Mouse (Mus musculus) MEL (cell line): ENCODE results near the gene Brinp3. TPM values are rescaled to one million over a fixed set of nuclear protein-coding genes. Genes with fewer than 3 reads are reported as not detected.

Source experiments
- DNase-seq: peaks from one replicate; pipeline ENCODE4 v3.0.0; 2011; ENCODE audit warnings: low read depth, low spot score
- H3K27ac ChIP-seq: 2 replicates; pipeline ENCODE4 v1.5.1; 2012; ENCODE audit warnings: low read depth, mild to moderate bottlenecking, control low read depth, low read length, moderate library complexity; ENCODE audit not compliant: control insufficient read depth
- H3K27me3 ChIP-seq, 2 experiments: fragments of 150-350 bp in 1 of 2; sonication (generic) in 1 of 2; 2 replicates each; pipeline ENCODE4 v1.6.1; 2012; ENCODE audit warnings: low read length in 2 of 2, mild to moderate bottlenecking in 2 of 2, improper control_type of control experiment in 1 of 2, moderate library complexity in 1 of 2; ENCODE audit not compliant: insufficient read depth in 2 of 2, control insufficient read depth in 1 of 2
- H3K36me3 ChIP-seq, 2 experiments: 2 replicates each; pipeline ENCODE4 v1.6.1; 2012 to 2014; ENCODE audit warnings: low read length in 2 of 2, improper control_type of control experiment in 1 of 2, inconsistent platforms in 1 of 2, mild to moderate bottlenecking in 1 of 2; ENCODE audit not compliant: insufficient read depth in 2 of 2, control insufficient read depth in 1 of 2
- H3K4me1 ChIP-seq, 2 experiments: fragments of 150-350 bp in 1 of 2; sonication (generic) in 1 of 2; 2 replicates each; pipeline ENCODE4 v1.6.1; 2012; ENCODE audit warnings: low read length in 2 of 2, improper control_type of control experiment in 1 of 2, mild to moderate bottlenecking in 1 of 2; ENCODE audit not compliant: insufficient read depth in 2 of 2, control insufficient read depth in 1 of 2
- H3K4me3 ChIP-seq, 2 experiments: fragments of 150-350 bp in 1 of 2; sonication (generic) in 1 of 2; 2 replicates each; pipeline ENCODE4 v1.5.1; 2012; ENCODE audit warnings: low read depth in 2 of 2, low read length in 2 of 2, mild to moderate bottlenecking in 2 of 2, moderate library complexity in 2 of 2, control low read depth in 1 of 2, improper control_type of control experiment in 1 of 2; ENCODE audit not compliant: control insufficient read depth in 1 of 2, insufficient read depth in 1 of 2
- H3K79me2 ChIP-seq: 2 replicates; pipeline ENCODE4 v1.6.1; 2012; ENCODE audit warnings: mild to moderate bottlenecking, low read length, moderate library complexity; ENCODE audit not compliant: control insufficient read depth, poor library complexity, insufficient read depth
- H3K9ac ChIP-seq: 2 replicates; pipeline ENCODE4 v1.6.1; 2012; ENCODE audit warnings: low read depth, mild to moderate bottlenecking, control low read depth, low read length, moderate library complexity; ENCODE audit not compliant: control insufficient read depth, poor library complexity, severe bottlenecking
- H3K9me3 ChIP-seq: fragments of 150-350 bp; sonication (generic); replicated peaks from 2 replicates; pipeline ENCODE4 v1.6.1; 2012; ENCODE audit warnings: mild to moderate bottlenecking, low read length, improper control_type of control experiment, moderate library complexity; ENCODE audit not compliant: insufficient read depth
- BHLHE40 ChIP-seq: IDR thresholded peaks from 2 replicates; pipeline ENCODE4 v1.6.1; 2012; ENCODE audit warnings: low read depth, mild to moderate bottlenecking, inconsistent platforms, low read length, improper control_type of control experiment, borderline replicate concordance
- CHD1 ChIP-seq: IDR thresholded peaks from 2 replicates; pipeline ENCODE4 v1.6.1; 2012; ENCODE audit warnings: low read depth, mild to moderate bottlenecking, inconsistent platforms, low read length, improper control_type of control experiment
- CHD2 ChIP-seq: IDR thresholded peaks from 2 replicates; pipeline ENCODE4 v1.6.1; 2011; ENCODE audit warnings: low read length, improper control_type of control experiment
- CTCF ChIP-seq, 3 experiments: IDR thresholded peaks in 2 of 3; conservative IDR thresholded peaks in 1 of 3; 2 replicates each; pipeline ENCODE4 v1.5.1; 2011 to 2012; ENCODE audit warnings: low read length in 3 of 3, low read depth in 2 of 3, mild to moderate bottlenecking in 2 of 3, improper control_type of control experiment in 1 of 3, inconsistent platforms in 1 of 3, mixed read lengths in 1 of 3, moderate library complexity in 1 of 3; ENCODE audit not compliant: control insufficient read depth in 1 of 3, insufficient read depth in 1 of 3, poor library complexity in 1 of 3, severe bottlenecking in 1 of 3
- EP300 ChIP-seq, 2 experiments: IDR thresholded peaks; 2 replicates each; pipeline ENCODE4 v1.6.1; 2011; ENCODE audit warnings: improper control_type of control experiment in 2 of 2, low read length in 2 of 2, low read depth in 1 of 2, mild to moderate bottlenecking in 1 of 2
- ETS1 ChIP-seq: IDR thresholded peaks from 2 replicates; pipeline ENCODE4 v1.6.1; 2012; ENCODE audit warnings: low read depth, mild to moderate bottlenecking, inconsistent platforms, low read length, improper control_type of control experiment, moderate library complexity
- GATA1 ChIP-seq: IDR thresholded peaks from 2 replicates; pipeline ENCODE4 v1.6.1; 2011; ENCODE audit warnings: low read depth, low read length, improper control_type of control experiment
- HCFC1 ChIP-seq: IDR thresholded peaks from 2 replicates; pipeline ENCODE4 v1.6.1; 2012; ENCODE audit warnings: low read depth, mild to moderate bottlenecking, inconsistent platforms, low read length, improper control_type of control experiment, moderate library complexity
- JUND ChIP-seq: IDR thresholded peaks from 2 replicates; pipeline ENCODE4 v1.6.1; 2011; ENCODE audit warnings: low read depth, mild to moderate bottlenecking, improper control_type of control experiment, low read length
- MAFK ChIP-seq: IDR thresholded peaks from 2 replicates; pipeline ENCODE4 v1.6.1; 2011; ENCODE audit warnings: low read depth, mild to moderate bottlenecking, low read length, improper control_type of control experiment, borderline replicate concordance
- MAX ChIP-seq: IDR thresholded peaks from 2 replicates; pipeline ENCODE4 v1.6.1; 2011; ENCODE audit warnings: low read length, improper control_type of control experiment
- MEF2A ChIP-seq: IDR thresholded peaks from 2 replicates; pipeline ENCODE4 v1.6.1; 2014; ENCODE audit warnings: low read depth, mild to moderate bottlenecking, inconsistent platforms, low read length, improper control_type of control experiment; ENCODE audit not compliant: poor library complexity, insufficient replicate concordance, severe bottlenecking; ENCODE audit errors: extremely low read depth
- POLR2AphosphoS5 ChIP-seq: IDR thresholded peaks from 2 replicates; pipeline ENCODE4 v1.6.1; 2012; ENCODE audit warnings: low read depth, borderline replicate concordance, mild to moderate bottlenecking, inconsistent platforms, low read length, moderate library complexity, mixed read lengths
- RAD21 ChIP-seq: IDR thresholded peaks from 2 replicates; pipeline ENCODE4 v1.6.1; 2011; ENCODE audit warnings: mild to moderate bottlenecking, low read depth, low read length, improper control_type of control experiment
- RCOR1 ChIP-seq: IDR thresholded peaks from 2 replicates; pipeline ENCODE4 v1.6.1; 2012; ENCODE audit warnings: low read depth, mild to moderate bottlenecking, inconsistent platforms, low read length, improper control_type of control experiment
- SIN3A ChIP-seq: IDR thresholded peaks from 2 replicates; pipeline ENCODE4 v1.6.1; 2012; ENCODE audit warnings: low read length, improper control_type of control experiment, inconsistent platforms
- TCF12 ChIP-seq: IDR thresholded peaks from 2 replicates; pipeline ENCODE4 v1.6.1; 2014; ENCODE audit warnings: low read depth, mild to moderate bottlenecking, inconsistent platforms, low read length, improper control_type of control experiment, moderate library complexity
- UBTF ChIP-seq: IDR thresholded peaks from 2 replicates; pipeline ENCODE4 v1.6.1; 2012; ENCODE audit warnings: low read depth, mild to moderate bottlenecking, inconsistent platforms, low read length, improper control_type of control experiment, moderate library complexity, borderline replicate concordance; ENCODE audit not compliant: insufficient read depth
- USF2 ChIP-seq, 2 experiments: IDR thresholded peaks; 2 replicates each; pipeline ENCODE4 v1.6.1; 2011 to 2012; ENCODE audit warnings: improper control_type of control experiment in 2 of 2, low read length in 2 of 2, borderline replicate concordance in 1 of 2, inconsistent platforms in 1 of 2, low read depth in 1 of 2, mild to moderate bottlenecking in 1 of 2; ENCODE audit not compliant: insufficient read depth in 1 of 2
- polyA plus RNA-seq, 2 experiments: library from polyadenylated mRNA; stranded (reverse) in 1 of 2; unstranded in 1 of 2; fragments of >175 nt in 1 of 2; fragments of >200 nt in 1 of 2; gene quantifications; 2 replicates each; pipeline versions ENCODE4 v1.2.1 to v1.2.4; 2012; ENCODE audit warnings: low replicate concordance in 2 of 2, low read depth in 1 of 2; ENCODE audit not compliant: insufficient read length in 2 of 2, insufficient read depth in 1 of 2, missing spikeins in 1 of 2
- total RNA-seq: library from RNA; depleted of rRNA; stranded (reverse); fragments of 300-350 nt; gene quantifications from 2 replicates; pipeline ENCODE4 v1.2.3, GENCODE M21; 2012

Brinp3 gene
- total and polyA plus RNA-seq, 3 experiments, result not detected

- DNase-seq, result no peak
- Histone ChIP-seq H3K79me2 (no peaks in the 10 kb centered on the region), H3K9ac (no peak overlapping the region), H3K27me3 (no peaks in the 10 kb centered on the region), H3K4me1 (no peaks in the 10 kb centered on the region), H3K9me3 (no peaks in the 10 kb centered on the region), H3K4me3 (no peak overlapping the region), H3K36me3 (no peaks in the 10 kb centered on the region), H3K27ac (no peak overlapping the region)
- TF ChIP-seq CTCF (IDR thresholded peaks at IDR 0.05 in 2 of 3, conservative IDR thresholded peaks at IDR 0.05 in 1 of 3; ENCODE audit: control insufficient read depth in 1 of 3, insufficient read depth in 1 of 3, low read depth in 2 of 3, low read length in 3 of 3, poor library complexity in 1 of 3, severe bottlenecking in 1 of 3), result no peak; a peak in 1 of 6 replicates
- TF ChIP-seq RAD21, result peak; percentile 6
Observed at GRCm38 (mm10) chr1:146584181-146584580, 89.6 kb downstream of the Brinp3 start.

- Histone ChIP-seq H3K4me1 (no peaks in the 10 kb centered on the region), H3K9ac (no peak overlapping the region), H3K9me3 (no peaks in the 10 kb centered on the region), H3K4me3 (no peak overlapping the region), H3K36me3 (peaks cover 0 to 4% of the 10 kb centered on the region in 2 experiments; a peak in 1 of 4 replicates), H3K27me3 (no peaks in the 10 kb centered on the region), H3K79me2 (no peaks in the 10 kb centered on the region), H3K27ac (no peak overlapping the region)
- peak; percentile 68 for DNase-seq
- TF ChIP-seq ETS1, result no peak
- TF ChIP-seq CHD2, result no peak
- TF ChIP-seq EP300 (IDR thresholded peaks at IDR 0.05; ENCODE audit: low read depth in 1 of 2, low read length in 2 of 2), result peak; percentile 72 to 85
- no peak for TF ChIP-seq BHLHE40
- peak; percentile 61; the same call in 1 of the 2 replicates for TF ChIP-seq RCOR1
- no peak for TF ChIP-seq MAFK
- peak; percentile 82 for TF ChIP-seq GATA1
- no peak for TF ChIP-seq SIN3A
- TF ChIP-seq TCF12, result peak; percentile 75
Observed at GRCm38 (mm10) chr1:146632895-146633294, 138.3 kb downstream of the Brinp3 start.

GRCm38 (mm10) chr1:146657214-146657613 lies 162.7 kb downstream of the Brinp3 start:
- DNase-seq, result no peak
- Histone ChIP-seq H3K27ac (no peak overlapping the region), H3K36me3 (no peaks in the 10 kb centered on the region), H3K4me1 (no peaks in the 10 kb centered on the region), H3K4me3 (no peak overlapping the region), H3K9ac (no peak overlapping the region), H3K27me3 (no peaks in the 10 kb centered on the region), H3K79me2 (no peaks in the 10 kb centered on the region), H3K9me3 (no peaks in the 10 kb centered on the region)
- TF ChIP-seq POLR2AphosphoS5 (no peak), CHD1 (no peak), USF2 (IDR thresholded peaks at IDR 0.05; ENCODE audit: borderline replicate concordance in 1 of 2, insufficient read depth in 1 of 2, low read depth in 1 of 2, low read length in 2 of 2) (no peak), MAX (no peak), CTCF (IDR thresholded peaks at IDR 0.05 in 2 of 3, conservative IDR thresholded peaks at IDR 0.05 in 1 of 3; ENCODE audit: control insufficient read depth in 1 of 3, insufficient read depth in 1 of 3, low read depth in 2 of 3, low read length in 3 of 3, poor library complexity in 1 of 3, severe bottlenecking in 1 of 3) (no peak), JUND (no peak), MEF2A (no peak), BHLHE40 (no peak), HCFC1 (no peak), UBTF (no peak)
